Mouse (Mus musculus): ENCODE measurements around the gene Ube2b. TPM values are rescaled to one million over a fixed set of nuclear protein-coding genes. Genes with fewer than 3 reads are reported as not detected.

The Ube2b gene
- polyA plus RNA-seq, 1 experiment, result 197 TPM

DNA sequence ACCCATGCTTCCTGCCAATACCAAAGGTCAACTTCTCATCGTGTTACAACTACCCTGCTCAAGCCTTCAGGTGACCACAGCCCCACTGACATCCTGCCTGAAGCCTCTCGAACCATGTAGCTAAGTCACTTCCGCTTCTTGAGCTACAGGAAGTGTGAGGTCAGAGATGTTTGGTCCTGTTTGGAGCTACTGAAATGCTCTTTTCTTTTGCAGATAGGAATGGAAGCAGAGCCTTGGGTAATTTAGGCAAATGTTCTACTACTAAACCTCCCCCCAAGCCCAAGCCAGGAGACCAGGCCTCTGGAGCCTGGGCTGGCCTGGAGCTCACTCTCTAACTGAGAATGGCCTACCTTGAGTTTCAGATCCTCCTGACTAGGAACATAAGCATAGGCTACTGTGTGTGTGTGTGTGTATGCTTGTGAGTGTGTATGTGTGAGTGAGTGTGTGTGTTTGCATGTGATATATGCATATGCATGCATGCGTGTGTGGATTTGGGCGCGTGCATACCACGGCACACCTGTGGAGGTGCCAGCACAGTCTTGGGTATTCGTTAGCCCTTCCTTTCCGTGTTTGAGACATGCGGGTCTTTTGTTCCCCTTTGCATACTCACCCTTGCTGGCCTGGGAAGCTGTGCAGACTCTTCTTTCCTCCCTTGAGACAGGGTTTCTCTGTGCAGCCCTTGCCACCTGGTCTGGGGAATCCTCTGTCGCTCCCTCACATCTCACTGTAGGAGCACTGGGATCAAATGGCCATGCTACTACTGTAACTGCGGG is 61.6 kb downstream of the Ube2b start:
- H3K36me3 ChIP-seq (ENCODE audit: control insufficient read depth, insufficient read depth, low read length, poor library complexity, severe bottlenecking), result no peaks in the 10 kb centered on the region
- no peak overlapping the region for H3K9ac ChIP-seq (ENCODE audit: low read depth, poor library complexity, severe bottlenecking)
- no peaks in the 10 kb centered on the region for H3K9me3 ChIP-seq (replicated peaks; ENCODE audit: control insufficient read depth, insufficient read depth, low read length, poor library complexity, severe bottlenecking)
- no peak overlapping the region for H3K27ac ChIP-seq (ENCODE audit: insufficient read depth, low read length)
- H3K4me1 ChIP-seq (ENCODE audit: control insufficient read depth, insufficient read depth, low read length), result peaks cover 1% of the 10 kb centered on the region
- H3K4me3 ChIP-seq (ENCODE audit: low read depth, low read length), result no peak overlapping the region
- TF ChIP-seq EP300 (IDR thresholded peaks at IDR 0.05; ENCODE audit: insufficient read depth, low read depth, low read length), result no peak
- no peak for TF ChIP-seq CTCF (IDR thresholded peaks at IDR 0.05; ENCODE audit: low read depth, low read length)
- TF ChIP-seq POLR2A (IDR thresholded peaks at IDR 0.05; ENCODE audit: insufficient read depth, low read length), result no peak
- H3K27me3 ChIP-seq (ENCODE audit: control insufficient read depth, insufficient read depth, low read length, poor library complexity, severe bottlenecking), result no peaks in the 10 kb centered on the region

GRCm38 (mm10) chr11:51937361-51937781 is 63.2 kb downstream of the Ube2b start:
- Histone ChIP-seq H3K9ac (ENCODE audit: low read depth, poor library complexity, severe bottlenecking) (no peak overlapping the region), H3K27me3 (ENCODE audit: control insufficient read depth, insufficient read depth, low read length, poor library complexity, severe bottlenecking) (no peaks in the 10 kb centered on the region), H3K4me1 (ENCODE audit: control insufficient read depth, insufficient read depth, low read length) (peaks cover 1% of the 10 kb centered on the region), H3K4me3 (ENCODE audit: low read depth, low read length) (no peak overlapping the region), H3K36me3 (ENCODE audit: control insufficient read depth, insufficient read depth, low read length, poor library complexity, severe bottlenecking) (no peaks in the 10 kb centered on the region), H3K9me3 (replicated peaks; ENCODE audit: control insufficient read depth, insufficient read depth, low read length, poor library complexity, severe bottlenecking) (no peaks in the 10 kb centered on the region), H3K27ac (ENCODE audit: insufficient read depth, low read length) (no peak overlapping the region)
- no peak for TF ChIP-seq POLR2A (IDR thresholded peaks at IDR 0.05; ENCODE audit: insufficient read depth, low read length)
- no peak for TF ChIP-seq EP300 (IDR thresholded peaks at IDR 0.05; ENCODE audit: insufficient read depth, low read depth, low read length)
- TF ChIP-seq CTCF (IDR thresholded peaks at IDR 0.05; ENCODE audit: low read depth, low read length), result no peak

GRCm38 (mm10) chr11:51935636-51936434 is 64.7 kb downstream of the Ube2b start:
- Histone ChIP-seq H3K4me3 (ENCODE audit: low read depth, low read length) (no peak overlapping the region), H3K9me3 (replicated peaks; ENCODE audit: control insufficient read depth, insufficient read depth, low read length, poor library complexity, severe bottlenecking) (no peaks in the 10 kb centered on the region), H3K27me3 (ENCODE audit: control insufficient read depth, insufficient read depth, low read length, poor library complexity, severe bottlenecking) (no peaks in the 10 kb centered on the region), H3K36me3 (ENCODE audit: control insufficient read depth, insufficient read depth, low read length, poor library complexity, severe bottlenecking) (no peaks in the 10 kb centered on the region), H3K27ac (ENCODE audit: insufficient read depth, low read length) (no peak overlapping the region), H3K9ac (ENCODE audit: low read depth, poor library complexity, severe bottlenecking) (no peak overlapping the region), H3K4me1 (ENCODE audit: control insufficient read depth, insufficient read depth, low read length) (peaks cover 1% of the 10 kb centered on the region)
- TF ChIP-seq CTCF (IDR thresholded peaks at IDR 0.05; ENCODE audit: low read depth, low read length) (peak; percentile 37), POLR2A (IDR thresholded peaks at IDR 0.05; ENCODE audit: insufficient read depth, low read length) (no peak)

Other genes with a start within 250 kb of the Ube2b start
- 50.2 and 50.5 TPM in 2 replicates for gene Sec24a, start 237.1 kb downstream of the Ube2b start, polyA plus RNA-seq (2011; ENCODE audit: insufficient read depth, insufficient read length, low read depth, missing spikeins)
- gene Sar1b, start 237.1 kb downstream of the Ube2b start, polyA plus RNA-seq (2011; ENCODE audit: insufficient read depth, insufficient read length, low read depth, missing spikeins), result 38.8 and 39.5 TPM in 2 replicates
- gene Jade2, start 143.1 kb downstream of the Ube2b start, polyA plus RNA-seq (2011; ENCODE audit: insufficient read depth, insufficient read length, low read depth, missing spikeins), result 9.6 and 10.1 TPM in 2 replicates
- gene Cdkn2aipnl, start 33.1 kb downstream of the Ube2b start, polyA plus RNA-seq (2011; ENCODE audit: insufficient read depth, insufficient read length, low read depth, missing spikeins), result 69.8 and 77.1 TPM in 2 replicates
- 9.6 and 12.9 TPM in 2 replicates for gene Cdkl3, start 3.5 kb upstream of the Ube2b start, polyA plus RNA-seq (2011; ENCODE audit: insufficient read depth, insufficient read length, low read depth, missing spikeins)
- gene Ppp2ca, start 97.9 kb upstream of the Ube2b start, polyA plus RNA-seq (2011; ENCODE audit: insufficient read depth, insufficient read length, low read depth, missing spikeins), result 103 TPM in 2 replicates
- gene Olfr1373, start 144.8 kb upstream of the Ube2b start, polyA plus RNA-seq (2011; ENCODE audit: insufficient read depth, insufficient read length, low read depth, missing spikeins), result not detected in 2 replicates
- not detected in 2 replicates for gene Olfr1371, start 213.2 kb upstream of the Ube2b start, polyA plus RNA-seq (2011; ENCODE audit: insufficient read depth, insufficient read length, low read depth, missing spikeins)
- 589 and 680 TPM in 2 replicates for gene Skp1a, start 231.2 kb upstream of the Ube2b start, polyA plus RNA-seq (2011; ENCODE audit: insufficient read depth, insufficient read length, low read depth, missing spikeins)